Mouse (Mus musculus): ENCODE results near the gene Taok3. TPM values are rescaled to one million over a fixed set of nuclear protein-coding genes. Genes with fewer than 3 reads are reported as not detected.
A peak's percentile ranks its signal among the peaks of the same experiment; 100 is the strongest.
"Not testable (repeated sequence)": the region's sequence is repeated elsewhere in the genome, so short reads cannot be mapped to it uniquely, and the experiment has no call there.

The Taok3 gene
- total RNA-seq, 1 experiment from 2014 or later, result 90.0 TPM

DNA sequence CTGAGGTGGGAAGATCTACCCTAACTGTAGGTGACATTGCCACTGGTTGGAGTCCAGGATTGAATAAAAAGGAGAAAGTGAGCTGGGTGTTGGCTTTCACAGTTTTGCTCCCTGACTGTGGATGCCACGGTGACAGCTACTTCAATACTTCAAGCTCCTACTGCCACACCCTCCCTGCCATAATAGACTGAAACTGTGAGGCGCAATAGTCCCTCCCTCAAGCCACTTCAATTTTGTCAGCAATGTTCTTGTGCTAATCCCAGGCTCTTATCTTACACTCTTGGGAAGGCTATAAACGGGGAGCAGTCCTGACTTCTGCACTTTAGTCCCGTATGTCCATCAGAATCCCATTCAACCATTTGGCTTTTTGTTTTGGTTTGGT, 159.7 kb downstream of the Taok3 start:
- no peak for ATAC-seq (replicated peaks; ENCODE audit: insufficient number of reproducible peaks, low FRiP score, low TSS enrichment, poor library complexity, severe bottlenecking)

- ATAC-seq (replicated peaks; ENCODE audit: insufficient number of reproducible peaks, low FRiP score, low TSS enrichment, poor library complexity, severe bottlenecking), result no peak
Measured at GRCm38 (mm10) chr5:117281536-117281935, 161.6 kb downstream of the Taok3 start.

GRCm38 (mm10) chr5:117282360-117282759, 162.4 kb downstream of the Taok3 start:
- no peak for ATAC-seq (replicated peaks; ENCODE audit: insufficient number of reproducible peaks, low FRiP score, low TSS enrichment, poor library complexity, severe bottlenecking)

GRCm38 (mm10) chr5:117284029-117284428, 164.1 kb downstream of the Taok3 start:
- ATAC-seq (replicated peaks; ENCODE audit: insufficient number of reproducible peaks, low FRiP score, low TSS enrichment, poor library complexity, severe bottlenecking), result no peak

GRCm38 (mm10) chr5:117284682-117285081, 164.8 kb downstream of the Taok3 start:
- no peak for ATAC-seq (replicated peaks; ENCODE audit: insufficient number of reproducible peaks, low FRiP score, low TSS enrichment, poor library complexity, severe bottlenecking)

- ATAC-seq (replicated peaks; ENCODE audit: insufficient number of reproducible peaks, low FRiP score, low TSS enrichment, poor library complexity, severe bottlenecking), result no peak
Measured at GRCm38 (mm10) chr5:117285266-117285665, 165.3 kb downstream of the Taok3 start.

GRCm38 (mm10) chr5:117286286-117286685, 166.4 kb downstream of the Taok3 start:
- no peak for ATAC-seq (replicated peaks; ENCODE audit: insufficient number of reproducible peaks, low FRiP score, low TSS enrichment, poor library complexity, severe bottlenecking)

DNA sequence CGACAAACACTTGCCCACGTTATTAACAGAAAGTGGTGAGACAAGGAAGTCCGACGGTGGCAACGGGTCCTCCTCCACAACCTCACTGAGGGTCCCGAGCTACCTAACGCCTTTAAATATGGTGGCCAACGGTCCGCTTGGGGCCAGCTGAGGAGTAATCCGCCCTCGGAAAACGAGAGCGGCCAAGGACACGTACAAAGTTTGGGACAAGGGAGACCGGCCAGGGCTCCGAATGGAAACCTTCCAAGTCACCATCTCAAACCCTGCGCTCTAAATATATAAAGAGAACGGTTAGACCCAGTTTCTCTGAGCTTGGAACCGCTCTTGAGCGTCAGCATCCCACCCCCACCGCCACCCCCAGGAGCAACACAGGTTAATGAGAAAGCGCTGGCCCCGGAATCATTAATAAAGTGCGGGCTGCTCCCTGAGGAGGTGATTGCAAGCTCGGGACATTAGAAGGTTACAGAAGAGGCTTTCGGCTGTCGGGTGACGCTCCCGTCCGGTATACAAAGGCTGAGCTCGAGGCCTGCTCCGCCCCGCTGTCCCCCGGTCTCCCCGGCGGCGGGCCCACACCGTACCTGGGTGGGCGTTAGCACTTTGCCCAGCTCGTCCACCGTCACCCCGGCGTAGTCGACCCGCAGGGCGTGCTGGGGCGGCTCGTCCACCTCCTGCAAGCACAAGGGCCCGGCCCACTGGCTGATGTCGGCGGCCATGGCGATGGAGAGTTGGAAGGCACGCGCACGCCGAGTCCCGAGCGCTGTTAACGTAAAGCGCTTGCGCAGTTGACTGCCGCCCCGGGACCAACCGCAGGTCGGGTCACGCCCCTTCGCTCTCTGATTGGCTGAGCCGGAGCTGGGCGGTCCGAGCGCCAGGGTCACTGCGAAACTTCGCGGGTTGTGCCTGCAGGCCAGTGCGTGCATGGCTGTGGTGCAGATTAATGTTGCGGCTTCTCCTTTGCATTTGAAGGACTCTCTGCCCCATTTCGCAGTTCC, 167.2 kb downstream of the Taok3 start, which contains the start of gene Pebp1:
Gene Pebp1 (minus strand): TSS at position 795 of the 992 bp plus-strand sequence.
- ATAC-seq (replicated peaks; ENCODE audit: insufficient number of reproducible peaks, low FRiP score, low TSS enrichment, poor library complexity, severe bottlenecking), result peak; percentile 97

GRCm38 (mm10) chr5:117289646-117290045, 169.7 kb downstream of the Taok3 start:
- ATAC-seq (replicated peaks; ENCODE audit: insufficient number of reproducible peaks, low FRiP score, low TSS enrichment, poor library complexity, severe bottlenecking), result no peak

- ATAC-seq (replicated peaks; ENCODE audit: insufficient number of reproducible peaks, low FRiP score, low TSS enrichment, poor library complexity, severe bottlenecking), result no peak
Measured at GRCm38 (mm10) chr5:117290081-117290480, 170.2 kb downstream of the Taok3 start.

- ATAC-seq (replicated peaks; ENCODE audit: insufficient number of reproducible peaks, low FRiP score, low TSS enrichment, poor library complexity, severe bottlenecking), result no peak
Measured at GRCm38 (mm10) chr5:117291312-117291711, 171.4 kb downstream of the Taok3 start.

DNA sequence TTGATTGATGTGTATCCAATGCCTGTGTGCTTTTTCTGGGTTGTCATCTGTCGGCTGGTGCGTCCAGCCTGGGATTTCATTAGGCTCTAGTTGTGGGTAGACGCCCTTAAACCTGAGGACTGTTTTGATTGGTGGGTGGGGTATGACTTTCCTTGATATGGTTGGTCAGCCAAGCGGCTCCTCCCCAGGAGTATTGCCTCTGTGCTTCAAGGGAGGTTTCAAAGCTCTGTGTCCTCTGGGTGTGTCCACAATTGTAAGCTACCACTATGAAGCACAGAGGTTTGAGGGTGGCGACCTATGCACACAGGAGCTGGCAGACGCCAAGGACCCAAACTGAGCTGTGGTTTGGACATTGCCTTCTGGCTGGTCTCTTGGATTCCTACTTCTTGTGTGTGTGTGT, 172.6 kb downstream of the Taok3 start:
- no peak for ATAC-seq (replicated peaks; ENCODE audit: insufficient number of reproducible peaks, low FRiP score, low TSS enrichment, poor library complexity, severe bottlenecking)

DNA sequence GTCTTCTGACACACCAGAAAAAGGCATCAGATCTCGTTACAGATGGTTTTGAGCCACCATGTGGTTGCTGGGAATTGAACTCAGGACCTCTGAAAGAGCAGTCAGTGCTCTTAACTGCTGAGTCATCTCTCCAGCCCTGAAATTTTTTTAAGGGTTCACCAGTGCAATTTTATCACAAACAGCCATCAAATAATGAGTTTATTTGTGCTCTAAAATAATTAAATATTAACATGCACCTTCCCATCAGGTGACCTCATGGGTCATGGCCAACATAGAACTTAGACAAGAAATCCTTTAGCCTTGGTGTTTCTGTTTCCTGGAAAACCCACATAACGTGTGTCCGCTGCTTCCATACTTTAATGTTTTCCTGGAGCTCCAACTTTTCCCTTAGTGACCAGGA, 173.8 kb downstream of the Taok3 start:
- ATAC-seq (replicated peaks; ENCODE audit: insufficient number of reproducible peaks, low FRiP score, low TSS enrichment, poor library complexity, severe bottlenecking), result not testable (repeated sequence)

GRCm38 (mm10) chr5:117295011-117295410, 175.1 kb downstream of the Taok3 start:
- no peak for ATAC-seq (replicated peaks; ENCODE audit: insufficient number of reproducible peaks, low FRiP score, low TSS enrichment, poor library complexity, severe bottlenecking)

DNA sequence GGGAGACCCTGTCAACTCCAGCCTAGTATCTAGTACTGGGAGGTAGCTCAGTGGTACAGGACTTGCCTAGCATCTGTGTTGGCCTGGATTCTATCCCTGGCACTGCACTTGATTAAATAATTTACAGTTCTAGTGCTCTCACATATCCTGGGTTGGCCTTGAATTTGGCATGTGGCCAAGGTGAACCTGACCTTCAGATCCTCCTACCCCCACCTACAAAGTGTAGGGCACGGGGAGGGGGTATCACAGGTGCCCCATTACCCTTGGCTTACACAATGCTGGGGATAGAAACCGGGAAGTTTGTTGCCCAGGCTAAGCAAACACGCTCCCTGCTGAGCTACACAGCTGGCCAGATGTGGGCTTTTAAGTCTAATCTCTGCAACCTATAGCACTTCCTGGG, 183.0 kb downstream of the Taok3 start:
- no peak for ATAC-seq (replicated peaks; ENCODE audit: insufficient number of reproducible peaks, low FRiP score, low TSS enrichment, poor library complexity, severe bottlenecking)

- no peak for ATAC-seq (replicated peaks; ENCODE audit: insufficient number of reproducible peaks, low FRiP score, low TSS enrichment, poor library complexity, severe bottlenecking)
Measured at GRCm38 (mm10) chr5:117303691-117304579, 184.0 kb downstream of the Taok3 start.

GRCm38 (mm10) chr5:117304947-117305346, 185.0 kb downstream of the Taok3 start:
- peak; percentile 63; the same call in 1 of the 2 replicates for ATAC-seq (replicated peaks; ENCODE audit: insufficient number of reproducible peaks, low FRiP score, low TSS enrichment, poor library complexity, severe bottlenecking)

GRCm38 (mm10) chr5:117305754-117306153, 185.8 kb downstream of the Taok3 start:
- no peak for ATAC-seq (replicated peaks; ENCODE audit: insufficient number of reproducible peaks, low FRiP score, low TSS enrichment, poor library complexity, severe bottlenecking)

GRCm38 (mm10) chr5:117306826-117307225, 186.9 kb downstream of the Taok3 start:
- ATAC-seq (replicated peaks; ENCODE audit: insufficient number of reproducible peaks, low FRiP score, low TSS enrichment, poor library complexity, severe bottlenecking), result no peak

Measured in monocyte, adult 5-6 weeks (primary cell).